Mouse (Mus musculus) erythroid progenitor cell, adult 5-6 weeks (primary cell): ENCODE data around the gene Tbcd. TPM values are rescaled to one million over a fixed set of nuclear protein-coding genes. Genes with fewer than 3 reads are reported as not detected.

Source experiments
- ATAC-seq: replicated peaks from 2 replicates; pipeline ENCODE4 v1.8.0; 2016; ENCODE audit warnings: moderate number of reproducible peaks, mild to moderate bottlenecking, moderate TSS enrichment, inconsistent platforms; ENCODE audit not compliant: poor library complexity, low FRiP score, severe bottlenecking
- total RNA-seq, 2 experiments: library from RNA; stranded (forward) in 1 of 2; stranded (reverse) in 1 of 2; fragments of 150-400 nt in 1 of 2; fragments of 186-747, 209-891 nt in 1 of 2; gene quantifications; 2 replicates each; pipeline versions ENCODE4 v1.2.3 to v1.2.4; 2015 to 2017; ENCODE audit warnings: low replicate concordance in 2 of 2

The Tbcd gene
- total RNA-seq, 2 experiments from 2014 or later: 84.7 to 90.7 TPM

DNA sequence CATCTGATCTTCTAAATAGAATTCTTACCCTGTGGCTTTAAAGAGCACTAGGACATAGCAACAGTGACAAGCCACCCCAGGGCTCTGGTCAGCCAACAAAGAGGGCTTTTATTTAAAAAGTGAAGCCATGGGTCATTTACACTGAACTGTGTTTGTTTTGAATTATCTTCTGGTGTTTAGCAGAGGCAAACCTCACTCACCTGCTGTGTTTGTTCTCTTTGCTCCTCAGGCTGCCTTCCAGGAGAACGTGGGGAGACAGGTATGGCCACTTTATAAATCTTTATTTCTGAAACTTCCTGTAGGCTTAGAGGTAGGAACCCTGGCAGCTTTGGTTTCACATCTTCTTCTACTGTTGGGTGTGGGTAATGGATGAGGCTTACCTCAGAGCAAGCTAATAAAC is 105.0 kb downstream of the Tbcd start:
- ATAC-seq: no peak

DNA sequence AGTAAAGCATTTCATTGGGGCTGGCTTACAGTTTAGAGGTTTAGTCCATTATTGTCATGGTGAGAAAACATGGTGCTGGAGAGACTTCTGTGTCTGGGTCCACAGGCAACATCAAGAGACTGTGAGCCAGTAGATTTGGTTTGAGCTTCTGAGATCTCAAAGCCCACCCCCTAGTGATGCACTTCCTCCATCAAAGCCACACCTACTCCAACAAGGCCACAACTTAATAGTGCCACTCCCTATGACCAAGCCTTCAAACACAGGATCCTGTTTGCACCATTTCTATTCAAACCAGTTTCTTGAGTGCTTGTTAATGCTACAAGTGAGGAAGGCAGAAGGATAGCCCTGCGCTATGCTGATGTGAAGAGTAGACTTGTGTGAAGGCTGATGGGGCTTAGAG is 106.2 kb downstream of the Tbcd start:
- ATAC-seq: no peak

DNA sequence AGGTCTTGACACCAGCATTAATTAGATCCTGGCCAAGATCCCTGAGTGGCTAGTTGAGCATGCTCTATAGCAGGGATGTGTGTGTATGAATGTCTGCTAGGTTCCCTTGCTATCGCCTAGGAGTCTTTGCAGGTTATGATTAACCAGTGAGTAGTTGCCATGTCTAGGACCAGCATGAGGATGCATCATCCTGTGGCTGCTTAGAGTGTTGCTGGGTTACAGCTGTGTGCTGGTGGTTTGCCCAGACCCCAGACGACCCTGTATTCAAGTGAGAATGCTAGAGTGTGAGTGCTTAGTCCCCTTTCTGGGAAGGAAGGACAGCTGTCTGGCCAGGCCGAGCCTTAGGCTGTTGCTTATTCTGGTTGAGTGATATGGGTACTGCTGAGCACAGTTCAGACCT is 106.8 kb downstream of the Tbcd start:
- no peak for ATAC-seq

DNA sequence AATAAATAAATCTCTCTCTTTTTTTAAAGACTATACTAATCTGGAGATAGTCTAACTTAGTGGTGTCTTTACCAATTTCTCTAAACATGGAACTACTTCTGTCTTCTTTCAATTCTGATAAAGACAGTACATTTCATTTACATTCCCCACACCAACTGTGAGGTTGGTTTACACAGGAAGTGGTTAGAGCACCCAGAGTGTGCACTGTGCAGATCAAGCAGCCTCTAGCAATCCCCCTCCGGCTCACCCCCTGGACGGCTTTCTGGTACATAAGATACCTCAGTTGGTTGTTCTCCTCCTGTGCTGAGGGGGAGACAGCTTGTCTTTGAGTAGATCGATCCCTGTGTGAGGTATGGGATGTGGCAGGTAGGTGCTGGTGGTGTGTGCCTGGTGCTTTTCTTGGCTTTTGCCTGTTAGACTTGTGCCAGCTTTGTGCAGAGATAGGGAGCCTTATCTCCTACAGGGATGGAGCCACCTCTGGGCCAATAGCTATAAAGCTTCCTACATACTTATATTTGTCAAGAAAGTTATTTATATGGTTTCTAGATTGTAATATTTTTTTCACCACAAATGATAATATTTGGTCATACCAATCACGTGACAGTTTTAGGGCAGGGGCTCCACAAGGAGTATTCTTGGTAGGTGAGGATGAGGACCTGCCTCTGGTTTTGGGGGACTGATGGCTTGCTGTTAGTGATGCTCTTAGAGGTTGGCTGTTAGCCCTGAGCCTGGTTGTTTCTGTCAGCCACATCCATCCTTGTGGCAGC is 108.0 kb downstream of the Tbcd start:
- ATAC-seq: peak; percentile 80

DNA sequence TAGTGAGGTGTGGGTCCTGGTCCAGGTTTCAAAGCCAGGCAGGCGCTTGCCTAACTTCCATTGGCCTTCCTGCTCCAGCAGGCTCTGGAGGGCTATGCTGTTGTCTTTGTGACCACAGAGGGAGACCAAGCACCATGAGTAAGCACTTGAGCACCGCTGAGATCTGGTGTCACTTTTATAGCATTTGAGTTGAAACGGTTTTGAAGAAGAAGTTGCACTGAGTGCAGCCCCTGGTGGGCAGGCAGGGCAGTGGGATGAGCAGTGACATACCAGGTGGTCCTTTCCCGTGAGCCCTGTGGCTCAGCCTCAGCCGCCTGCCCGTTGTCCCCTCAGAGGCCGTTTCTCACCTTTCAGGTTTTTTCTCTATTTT is 108.5 kb downstream of the Tbcd start:
- peak; percentile 48 for ATAC-seq

DNA sequence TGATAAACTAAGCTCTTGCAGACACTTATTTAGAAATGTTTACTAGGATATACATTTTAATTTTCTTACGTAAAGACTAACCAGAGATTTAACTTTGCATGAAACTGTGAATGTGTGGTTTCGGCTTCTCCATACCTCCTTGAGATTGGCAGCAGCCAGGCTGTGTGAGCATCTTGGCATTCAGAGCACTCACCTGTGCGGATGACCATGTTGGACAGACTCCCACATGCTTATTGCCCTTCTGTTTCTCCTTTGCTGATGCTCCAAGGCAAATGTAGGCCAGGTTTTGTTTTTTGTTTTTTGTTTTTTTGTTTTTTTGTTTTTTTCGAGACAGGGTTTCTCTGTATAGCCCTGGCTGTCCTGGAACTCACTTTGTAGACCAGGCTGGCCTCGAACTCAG is 111.6 kb downstream of the Tbcd start:
- no peak for ATAC-seq

DNA sequence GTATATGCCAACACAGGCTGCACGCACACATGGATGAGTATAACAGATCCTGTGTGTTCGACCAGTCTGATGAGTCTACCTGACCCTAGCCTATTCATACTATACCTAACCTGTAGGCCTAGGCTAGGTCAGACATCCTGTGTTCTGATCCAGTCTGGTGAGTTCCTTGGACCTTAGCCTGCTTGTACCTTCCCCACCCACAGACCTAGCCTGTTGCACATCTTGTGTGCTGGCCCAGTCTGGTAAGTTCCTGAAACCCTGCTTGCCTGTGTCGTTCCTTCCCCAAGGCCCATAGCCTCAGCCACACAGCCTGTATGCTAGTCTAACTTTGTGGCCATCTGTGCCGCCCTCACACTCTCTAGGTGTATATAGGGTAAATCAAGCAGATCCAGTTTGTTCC is 112.5 kb downstream of the Tbcd start:
- ATAC-seq: no peak

DNA sequence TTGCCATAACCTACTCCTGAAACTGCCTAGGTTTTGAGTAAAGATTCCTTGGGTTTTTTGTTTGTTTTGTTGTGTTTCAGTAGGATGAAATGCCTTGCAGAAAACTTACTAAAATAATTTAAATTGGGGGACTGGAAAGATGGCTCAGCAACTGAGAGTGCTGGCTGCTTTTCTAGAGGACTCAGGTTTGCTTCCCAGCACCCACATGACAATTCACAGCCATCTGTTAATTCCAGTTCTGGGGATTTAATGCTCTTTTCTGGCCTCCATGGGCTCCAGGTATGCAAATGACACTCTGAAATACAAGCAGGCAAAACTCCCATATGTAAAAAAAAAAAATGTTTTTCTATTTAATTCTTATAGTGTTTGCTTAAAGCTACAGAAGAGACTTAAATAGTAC is 130.1 kb downstream of the Tbcd start:
- ATAC-seq: no peak

DNA sequence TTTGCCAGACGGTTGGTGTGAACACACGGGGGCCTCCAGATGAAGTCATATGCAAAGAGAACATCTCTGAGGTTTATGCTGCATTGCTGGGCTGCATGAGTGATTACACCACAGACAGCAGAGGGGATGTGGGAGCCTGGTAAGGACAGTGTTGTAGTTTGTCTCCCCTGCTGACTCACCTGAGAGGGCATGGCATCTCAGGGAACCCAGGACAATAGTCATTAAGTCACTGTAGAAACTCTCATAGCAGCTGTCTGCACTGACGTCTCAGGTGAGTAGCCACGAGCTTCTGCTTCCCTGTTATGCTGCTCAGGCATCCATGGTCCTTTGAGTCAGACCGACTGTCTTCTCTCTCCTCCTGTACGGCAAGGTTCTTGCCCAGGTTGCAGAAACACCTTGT is 145.5 kb downstream of the Tbcd start:
- ATAC-seq: no peak

DNA sequence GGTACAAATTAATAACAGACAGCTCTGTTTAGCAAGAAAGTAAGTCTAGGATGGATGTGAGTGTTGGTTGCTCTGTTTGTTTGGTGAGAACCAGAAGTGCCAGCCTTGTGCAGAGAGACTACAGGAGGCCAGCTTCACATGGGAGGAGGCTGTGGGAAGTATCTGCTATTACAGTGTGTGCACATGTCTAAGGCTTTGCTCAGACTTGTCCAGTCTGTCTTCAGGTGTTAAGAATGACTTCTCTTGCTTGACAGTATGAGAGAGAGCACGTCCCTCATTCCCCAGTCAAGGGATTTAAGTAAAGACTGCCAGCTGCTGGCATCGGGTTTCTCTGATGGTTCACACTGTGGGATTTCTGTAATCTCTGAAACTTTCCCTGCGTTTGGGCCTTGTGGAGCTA is 149.7 kb downstream of the Tbcd start:
- ATAC-seq: no peak

DNA sequence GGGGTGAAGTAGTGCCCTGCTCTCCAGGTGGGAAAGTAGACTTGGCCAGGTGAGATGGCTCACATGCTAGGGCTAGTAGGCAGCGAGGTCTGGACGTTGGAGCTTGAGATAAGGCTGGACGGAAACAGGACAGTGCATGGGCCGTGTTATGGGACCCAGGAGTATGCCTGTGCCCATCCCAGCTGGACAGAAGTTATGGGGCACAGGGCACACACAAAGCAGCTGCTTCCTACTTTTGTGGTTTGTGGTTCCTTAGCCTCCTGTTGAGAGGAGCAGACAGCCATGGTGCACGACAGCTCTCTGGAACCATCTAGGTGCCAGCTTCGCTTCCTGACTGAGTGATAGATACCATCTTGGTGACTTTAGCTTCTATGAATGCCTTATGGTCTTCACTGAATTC is 153.9 kb downstream of the Tbcd start:
- ATAC-seq: no peak

DNA sequence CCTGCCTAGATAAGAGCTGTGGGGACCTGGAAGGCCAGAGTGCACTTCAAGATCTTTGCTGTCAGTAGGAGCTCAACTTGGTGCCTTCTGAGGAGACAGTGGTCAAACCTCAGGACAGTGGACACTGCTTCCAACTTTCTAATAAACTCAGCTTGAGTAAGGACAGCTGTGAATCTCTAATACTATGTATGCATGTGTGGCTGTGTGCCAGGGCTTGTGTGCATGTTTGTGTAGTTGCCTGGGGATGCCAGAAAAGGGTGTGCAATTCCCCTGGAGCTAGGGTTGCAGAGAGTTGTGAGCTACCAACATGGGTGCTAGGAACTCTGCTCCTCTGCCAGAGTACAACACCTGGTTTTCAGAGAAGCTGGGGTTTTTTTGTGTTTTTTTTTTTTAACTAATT is 159.2 kb downstream of the Tbcd start:
- no peak for ATAC-seq

DNA sequence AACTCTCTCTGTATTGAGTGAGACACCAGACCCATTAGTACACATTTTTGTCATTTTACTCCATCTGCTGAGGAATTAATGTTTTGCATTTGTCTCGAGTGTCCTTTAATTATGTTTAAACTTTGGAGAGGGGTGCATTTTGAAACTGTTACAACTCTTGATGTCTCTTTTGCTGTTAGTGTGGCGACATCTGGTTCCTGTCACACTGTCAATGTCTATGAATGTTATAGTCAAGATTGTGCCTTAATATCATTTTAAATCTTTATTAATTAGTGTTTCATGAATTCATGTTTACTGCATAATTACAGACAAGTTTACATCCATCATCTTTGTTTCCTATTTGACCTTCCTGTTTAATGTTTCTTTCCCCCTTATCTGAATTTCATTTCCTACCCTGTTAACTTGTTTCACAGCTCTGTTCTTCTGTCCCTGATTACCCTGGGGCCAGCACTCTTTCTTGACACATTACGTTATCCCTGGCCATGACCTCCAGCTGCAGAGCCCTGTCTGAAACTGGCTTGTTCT is 164.3 kb downstream of the Tbcd start:
- no peak for ATAC-seq

DNA sequence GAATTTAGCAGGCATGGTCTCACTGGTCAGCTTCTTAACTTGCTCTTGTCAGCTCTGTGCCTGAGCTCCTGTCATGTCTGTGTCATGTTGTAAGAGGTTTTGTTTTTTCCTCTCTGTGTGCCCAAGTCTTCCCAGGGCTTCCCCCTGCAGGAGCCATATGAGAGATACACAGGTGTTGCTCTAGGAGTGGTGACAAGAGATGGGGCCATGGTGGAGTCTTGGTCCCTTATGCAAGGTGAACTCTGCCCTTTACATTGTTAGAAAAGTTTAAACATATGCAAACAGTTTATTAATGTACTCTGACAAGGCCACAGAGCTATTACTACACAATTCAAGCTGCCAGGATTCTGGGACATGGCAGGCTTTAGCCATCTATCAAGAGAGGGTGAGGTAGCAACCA is 164.8 kb downstream of the Tbcd start:
- ATAC-seq: no peak

DNA sequence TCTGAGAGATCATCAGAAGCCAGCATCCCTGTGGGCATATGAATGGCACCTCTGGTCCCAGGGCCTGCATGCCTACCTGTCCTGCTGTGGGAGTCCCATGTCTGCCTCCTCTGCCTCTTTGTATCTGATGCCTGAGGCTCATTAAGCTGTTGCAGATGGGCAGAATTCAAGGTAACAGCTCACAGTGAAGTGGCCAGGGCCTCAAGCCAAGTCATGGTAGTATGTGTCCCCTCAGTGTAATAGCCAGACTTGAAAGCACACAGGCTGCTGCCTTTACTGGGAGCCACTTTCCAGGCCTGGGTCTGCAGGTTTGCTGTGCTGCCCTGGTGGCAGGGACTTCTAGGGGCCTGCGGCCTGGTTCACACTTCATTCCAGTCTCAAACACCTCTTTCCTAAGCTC is 165.6 kb downstream of the Tbcd start:
- no peak for ATAC-seq

DNA sequence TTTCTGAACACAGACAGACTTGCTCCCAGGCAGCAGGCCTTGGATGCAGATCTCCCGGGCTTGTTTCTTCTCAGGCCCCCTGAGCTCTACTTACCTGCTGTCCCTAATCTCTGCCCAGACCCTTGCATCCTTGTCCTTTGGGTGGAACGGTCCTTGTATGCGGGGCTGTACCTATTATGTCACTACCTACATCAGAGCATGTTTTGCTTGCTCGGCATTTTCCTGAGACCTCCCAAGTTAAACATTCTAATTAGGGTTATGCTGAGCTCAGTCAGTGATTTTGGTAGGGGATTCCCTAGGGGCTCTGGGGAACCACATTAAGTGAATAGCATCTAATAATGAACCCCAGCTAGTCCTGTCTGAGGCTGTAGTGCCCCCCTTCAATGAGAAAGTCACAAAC is 173.3 kb downstream of the Tbcd start:
- no peak for ATAC-seq

DNA sequence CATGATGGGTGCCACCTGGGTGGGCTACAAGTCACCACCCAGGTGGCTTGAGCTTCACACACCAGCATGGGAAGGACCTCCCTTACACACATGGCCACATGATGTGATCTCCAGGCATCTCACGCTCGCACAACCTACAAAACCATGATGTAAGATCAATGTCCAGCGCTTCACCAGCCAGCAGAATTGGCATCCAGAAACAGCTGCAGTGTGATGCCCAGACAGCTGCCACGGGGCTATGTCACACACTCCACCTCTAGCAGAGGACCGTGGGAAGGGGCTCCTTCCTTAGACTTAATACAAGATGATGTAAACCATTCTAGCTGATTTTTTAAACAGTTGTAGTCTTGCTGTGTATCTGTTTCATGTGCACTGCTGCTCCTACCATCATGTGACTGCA is 175.8 kb downstream of the Tbcd start:
- ATAC-seq: no peak

DNA sequence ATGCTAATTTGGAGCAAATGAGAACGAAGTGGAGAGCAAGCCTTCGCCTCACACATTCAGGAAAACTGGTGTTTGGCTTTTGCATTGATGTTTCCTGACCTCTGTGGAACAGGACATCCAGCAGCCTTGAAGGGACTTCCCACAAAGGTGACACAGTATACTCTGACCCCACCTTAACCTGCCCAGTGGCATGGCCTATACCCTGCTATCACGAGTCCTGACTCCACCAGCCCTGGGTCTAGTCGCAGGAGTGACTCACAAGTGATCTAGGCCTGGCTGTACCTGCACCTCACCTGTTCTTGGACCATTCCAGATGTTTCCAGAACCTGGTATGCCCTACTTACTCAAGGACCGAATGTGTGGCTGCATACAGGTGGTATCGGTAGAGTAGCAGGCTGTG is 177.8 kb downstream of the Tbcd start:
- ATAC-seq: no peak

DNA sequence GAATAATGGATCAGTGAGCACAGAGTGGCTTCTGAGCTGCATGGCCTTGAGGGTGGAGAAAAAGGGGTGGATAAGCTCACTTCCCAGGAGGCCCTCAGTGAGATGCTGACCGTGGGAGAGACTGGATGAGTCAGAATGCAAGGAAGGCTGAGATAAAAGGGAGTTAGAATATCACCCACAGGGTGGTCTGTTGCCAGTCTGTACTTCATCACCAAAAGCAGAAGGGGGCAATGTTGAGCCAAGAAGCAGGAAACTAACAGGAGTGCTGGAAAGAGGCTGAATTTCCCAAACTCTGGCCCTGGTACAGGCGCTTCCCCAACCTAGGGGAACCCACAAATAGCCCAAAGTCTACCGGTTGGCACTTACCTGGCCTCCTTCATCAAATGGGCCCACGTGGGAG is 178.7 kb downstream of the Tbcd start:
- ATAC-seq: no peak

DNA sequence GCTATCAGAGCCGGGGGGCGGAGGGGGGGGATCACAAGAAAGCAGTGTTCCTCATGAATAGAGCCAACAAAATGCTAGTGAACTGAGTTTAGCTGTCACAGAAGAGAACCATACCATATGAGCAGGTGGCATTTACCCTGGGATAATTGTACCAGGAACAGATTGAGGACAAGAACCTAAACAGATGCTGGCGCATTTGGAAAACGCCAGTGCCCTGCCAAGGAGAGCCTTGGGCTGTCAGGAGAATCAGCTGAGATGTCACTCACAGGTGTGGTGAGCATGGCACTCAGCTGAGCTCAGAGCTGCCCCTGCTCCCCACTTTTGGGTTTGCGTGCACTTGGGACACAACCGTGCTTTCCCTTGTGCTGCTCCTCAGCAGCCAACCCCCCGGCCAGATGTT is 179.7 kb downstream of the Tbcd start:
- ATAC-seq: no peak

DNA sequence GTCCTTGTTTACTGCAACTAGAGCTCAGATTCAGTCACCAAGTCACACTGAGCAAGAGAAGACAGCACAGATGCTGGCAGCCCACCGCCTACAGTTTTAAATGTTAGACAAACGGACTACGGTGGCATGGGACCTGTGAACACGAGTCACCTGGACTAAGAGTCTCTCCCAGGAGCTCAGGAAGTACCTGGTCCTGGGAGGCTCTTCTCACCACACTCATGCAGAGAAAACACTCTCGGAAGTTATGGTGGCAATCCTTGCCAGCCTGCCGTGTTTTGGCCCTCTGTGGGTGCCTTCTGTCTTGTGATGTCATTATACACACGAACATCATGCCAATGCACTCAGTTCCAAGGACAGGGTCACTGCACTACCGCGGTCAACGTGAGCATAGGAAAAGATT is 184.9 kb downstream of the Tbcd start:
- ATAC-seq: no peak

DNA sequence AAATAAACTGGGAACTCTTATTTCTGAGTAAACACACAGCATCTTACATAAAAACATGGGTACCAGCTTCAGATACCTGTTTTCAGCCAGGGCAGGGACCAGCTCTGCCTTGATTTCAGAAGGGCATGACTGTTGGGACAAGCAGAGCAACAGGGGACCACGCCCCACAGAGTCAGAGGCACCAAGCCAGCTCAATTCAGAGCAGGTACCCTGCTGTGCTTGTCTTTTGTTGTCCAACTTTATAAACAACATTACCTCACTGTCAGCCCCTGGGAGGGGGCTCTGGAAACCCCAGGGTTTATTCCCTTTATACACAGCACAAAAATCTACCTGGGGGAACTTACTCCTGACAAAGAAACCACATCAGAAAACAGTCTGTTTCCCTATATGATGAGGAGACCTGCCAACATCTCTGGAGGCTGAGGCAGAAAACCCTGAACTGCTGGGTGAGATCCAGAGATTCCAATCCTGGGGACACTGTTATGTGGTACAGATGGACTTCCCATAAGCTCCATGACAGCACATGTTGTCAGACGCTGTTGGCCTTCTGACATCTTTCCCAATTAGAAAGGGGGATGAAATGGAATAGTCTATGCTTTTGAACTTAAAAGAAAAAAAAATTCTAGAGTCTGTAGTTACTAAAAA is 189.9 kb downstream of the Tbcd start:
- ATAC-seq: no peak; the same call in 1 of the 2 replicates
